Mouse (Mus musculus): ENCODE data around the gene 2810006K23Rik.

GRCm38 (mm10) chr5:124284330-124284729 lies 43.6 kb upstream of the 2810006K23Rik start:
- TF ChIP-seq CTCF (IDR thresholded peaks at IDR 0.05; ENCODE audit: borderline replicate concordance, control insufficient read depth, extremely low read depth, insufficient read depth, low read length, poor library complexity): no peak
- TF ChIP-seq POLR2A (IDR thresholded peaks at IDR 0.05; ENCODE audit: control insufficient read depth, extremely low read depth, insufficient read depth, low read length, poor library complexity): no peak

All from thymus, adult 2 months (tissue).